Mouse (Mus musculus) embryonic facial prominence, embryonic 14.5 days (tissue): ENCODE results near the gene Slc10a7. TPM values are rescaled to one million over a fixed set of nuclear protein-coding genes. Genes with fewer than 3 reads are reported as not detected.

Experiments used
- ATAC-seq: fragments of 200-750 bp; cut with Nextera tagmentation; 2 replicates; pipeline ENCODE4 v1.8.0; 2017; ENCODE audit warnings: low read depth, moderate number of reproducible peaks, moderate TSS enrichment
- DNase-seq: peaks from one replicate; pipeline ENCODE4 v3.0.0-alpha.2; 2015; ENCODE audit warnings: low spot score
- H3K27ac ChIP-seq: fragments of 300-500 bp; sonication (generic); replicated peaks from 2 replicates; pipeline ENCODE4 v1.5.1; 2014; ENCODE audit warnings: low read depth, mild to moderate bottlenecking, low read length, moderate library complexity
- H3K27me3 ChIP-seq: fragments of 300-500 bp; sonication (generic); replicated peaks from 2 replicates; pipeline ENCODE4 v1.6.1; 2014; ENCODE audit warnings: low read length; ENCODE audit not compliant: control insufficient read depth, insufficient read depth
- H3K36me3 ChIP-seq: fragments of 300-500 bp; sonication (generic); 2 replicates; pipeline ENCODE4 v1.6.1; 2014; ENCODE audit warnings: low read length, mixed read lengths; ENCODE audit not compliant: control insufficient read depth, insufficient read depth
- H3K4me1 ChIP-seq: fragments of 300-500 bp; sonication (generic); 2 replicates; pipeline ENCODE4 v1.6.1; 2014; ENCODE audit warnings: antibody characterized with exemption, low read length; ENCODE audit not compliant: control insufficient read depth, insufficient read depth
- H3K4me2 ChIP-seq: fragments of 300-500 bp; sonication (generic); 2 replicates; pipeline ENCODE4 v1.6.1; 2014; ENCODE audit warnings: low read depth, mild to moderate bottlenecking, low read length, moderate library complexity, mixed read lengths
- H3K4me3 ChIP-seq: fragments of 300-500 bp; sonication (generic); 2 replicates; pipeline ENCODE4 v1.5.1; 2014; ENCODE audit warnings: low read depth, mild to moderate bottlenecking, low read length
- H3K9ac ChIP-seq: fragments of 300-500 bp; sonication (generic); 2 replicates; pipeline ENCODE4 v1.6.1; 2014; ENCODE audit warnings: low read depth, mild to moderate bottlenecking, low read length, moderate library complexity, mixed read lengths
- H3K9me3 ChIP-seq: fragments of 300-500 bp; sonication (generic); 2 replicates; pipeline ENCODE4 v1.6.1; 2016; ENCODE audit warnings: low read length; ENCODE audit not compliant: control insufficient read depth
- WGBS: fragments of 180-500 bp; shearing (Covaris S2); extraction: QIAGEN DNeasy Blood & Tissue Kit; methylation state at CpG from one replicate; pipeline ENCODE4 v1.1.7; 2014; 5-methylcytosine and 5-hydroxymethylcytosine counted together
- polyA plus RNA-seq: library from polyadenylated mRNA; unstranded; fragments of >200 nt; fragmentation: Nextera tagmentation; extraction: Ambion mirVana; gene quantifications from 2 replicates; pipeline ENCODE4 v1.2.1, GENCODE M21; 2014

Gene Slc10a7
- polyA plus RNA-seq, 1 experiment from 2014 or later: 13.6 TPM

DNA sequence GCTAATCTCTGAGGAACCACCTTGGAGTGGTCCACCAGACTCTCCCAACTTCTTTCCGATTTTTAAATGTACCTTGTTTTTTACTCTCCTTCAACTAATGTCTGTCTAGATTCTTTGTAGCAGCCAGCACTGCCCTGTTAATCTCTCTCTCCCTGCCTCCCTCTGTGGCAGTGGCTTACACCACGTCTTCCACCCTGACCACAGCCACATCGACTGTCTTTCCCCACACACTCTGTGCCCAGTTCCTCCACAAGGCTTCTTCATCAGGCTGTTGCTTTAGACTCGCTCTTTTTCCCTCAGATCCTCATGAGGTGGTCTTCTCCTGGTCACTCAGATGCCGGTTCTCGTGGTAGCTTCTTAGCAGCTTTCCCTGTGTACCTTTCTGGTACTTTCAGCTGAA, 101.9 kb downstream of the Slc10a7 start:
- H3K4me3 ChIP-seq: no peak overlapping the region
- H3K9me3 ChIP-seq: peaks cover 8% of the 10 kb centered on the region; the same call in 1 of the 2 replicates
- peaks cover 9% of the 10 kb centered on the region; the same call in 1 of the 2 replicates for H3K36me3 ChIP-seq
- ATAC-seq (no peak), DNase-seq (no peak)
- H3K27me3 ChIP-seq: no peaks in the 10 kb centered on the region
- no peak overlapping the region for H3K27ac ChIP-seq
- no peaks in the 10 kb centered on the region for H3K4me1 ChIP-seq
- WGBS: 81% methylated on average over 6 of the region's 6 CpGs
- no peak overlapping the region for H3K4me2 ChIP-seq
- H3K9ac ChIP-seq: no peak overlapping the region

DNA sequence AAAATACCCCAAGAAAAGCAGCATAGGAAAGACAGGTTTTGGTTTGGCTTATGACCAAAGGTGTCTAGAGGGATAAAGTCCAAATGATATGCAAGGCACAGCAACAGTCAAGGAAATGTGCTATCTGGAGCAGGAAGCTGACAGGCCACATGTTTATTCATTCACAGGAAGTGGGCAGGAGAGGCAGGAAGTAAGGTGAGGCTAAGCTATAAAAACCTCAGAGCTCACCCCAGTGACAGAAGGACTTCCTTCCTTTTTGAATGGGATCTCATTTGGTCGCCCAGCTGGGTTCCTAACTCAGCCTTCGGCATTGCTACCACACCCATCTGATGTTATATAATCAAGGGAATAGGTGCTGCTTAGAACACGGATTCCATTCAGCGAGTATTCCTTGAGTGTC, 113.2 kb downstream of the Slc10a7 start:
- Histone ChIP-seq H3K4me2 (no peak overlapping the region), H3K27ac (no peak overlapping the region), H3K27me3 (no peaks in the 10 kb centered on the region), H3K4me1 (peaks cover 6% of the 10 kb centered on the region; the same call in 1 of the 2 replicates), H3K4me3 (no peak overlapping the region), H3K9ac (no peak overlapping the region), H3K36me3 (no peaks in the 10 kb centered on the region), H3K9me3 (no peaks in the 10 kb centered on the region)
- 80% methylated on average over 4 of the region's 4 CpGs for WGBS
- DNase-seq: no peak
- ATAC-seq: no peak

DNA sequence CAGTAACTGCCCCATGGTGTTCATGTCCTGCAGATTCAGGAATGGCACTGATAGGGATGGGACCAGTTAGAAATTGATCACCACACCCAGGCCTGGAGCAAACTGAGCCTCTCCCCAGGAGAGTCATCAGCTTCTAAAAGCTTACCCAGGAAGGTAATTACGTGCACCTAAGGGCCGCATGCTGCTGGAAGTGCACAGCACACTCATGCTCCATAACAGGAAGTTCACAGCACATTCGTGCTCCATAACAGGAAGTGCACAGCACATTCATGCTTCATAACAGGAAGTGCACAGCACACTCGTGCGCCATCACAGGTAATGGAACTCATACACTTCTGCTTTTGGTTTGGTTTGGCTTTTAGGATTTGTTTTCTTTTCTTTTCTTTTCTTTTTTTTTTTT, 114.8 kb downstream of the Slc10a7 start:
- peaks cover 6% of the 10 kb centered on the region; the same call in 1 of the 2 replicates for H3K4me1 ChIP-seq
- H3K27me3 ChIP-seq: no peaks in the 10 kb centered on the region
- H3K36me3 ChIP-seq: no peaks in the 10 kb centered on the region
- no peak overlapping the region for H3K27ac ChIP-seq
- no peak for DNase-seq
- no peak overlapping the region for H3K9ac ChIP-seq
- 73% methylated on average over 5 of the region's 5 CpGs for WGBS
- no peaks in the 10 kb centered on the region for H3K9me3 ChIP-seq
- H3K4me2 ChIP-seq: no peak overlapping the region
- no peak overlapping the region for H3K4me3 ChIP-seq
- ATAC-seq: no peak

DNA sequence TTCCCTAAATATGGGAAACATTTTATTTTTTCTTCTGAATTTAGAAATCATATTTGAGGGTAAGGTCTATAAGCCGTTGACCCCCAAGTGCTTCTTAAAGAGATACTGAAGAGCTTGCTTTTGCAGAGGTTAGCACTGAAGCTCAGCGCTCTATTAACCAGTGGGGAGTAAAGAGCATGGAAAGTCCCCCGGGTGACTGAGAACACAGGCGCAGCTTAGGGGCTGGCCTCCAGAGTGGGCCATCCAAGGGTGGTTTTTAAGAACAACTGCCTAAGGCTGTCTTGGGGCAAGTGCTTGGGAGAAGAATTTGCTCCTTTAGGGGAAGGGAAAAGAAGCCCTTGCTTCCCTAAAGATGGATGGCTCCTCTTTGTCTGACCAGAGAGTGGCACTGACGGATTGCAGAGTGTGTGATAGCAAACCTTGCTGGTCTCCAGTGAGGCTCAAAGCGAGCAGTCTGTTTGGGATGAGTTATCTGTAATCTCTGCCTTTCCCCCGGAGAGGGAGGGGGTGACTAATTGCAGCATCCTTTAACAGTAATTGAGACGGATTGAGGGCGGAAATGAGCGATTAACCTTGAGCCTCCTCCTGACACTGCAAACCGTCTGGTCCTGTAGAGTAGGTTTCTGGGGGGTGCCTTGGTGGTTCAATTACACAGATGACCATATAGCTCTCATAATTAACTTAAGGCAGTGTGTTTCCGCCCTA, 115.7 kb downstream of the Slc10a7 start:
- 25% methylated on average over 12 of the region's 12 CpGs for WGBS
- no peak; the same call in 1 of the 2 replicates for ATAC-seq
- DNase-seq: no peak

DNA sequence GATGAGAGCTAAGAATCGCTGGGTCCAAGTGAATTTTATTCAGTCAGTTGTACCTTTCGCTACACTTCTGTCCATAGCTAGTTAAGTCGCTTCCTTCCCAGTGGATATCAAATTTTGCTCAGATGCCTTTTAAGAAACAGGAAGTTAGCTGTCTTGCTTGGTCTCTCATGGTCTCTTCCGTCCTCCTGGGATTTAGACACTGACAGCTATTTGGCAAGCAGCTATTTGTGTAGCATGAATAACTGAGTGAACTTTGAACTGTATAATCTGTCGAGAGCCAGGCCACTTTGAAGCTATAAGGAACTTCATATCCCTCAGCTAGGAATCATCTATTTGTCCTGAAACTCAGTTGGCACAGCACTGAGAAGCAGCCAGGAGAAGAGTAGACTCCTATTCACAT, 117.5 kb downstream of the Slc10a7 start:
- H3K4me2 ChIP-seq: no peak overlapping the region
- H3K36me3 ChIP-seq: no peaks in the 10 kb centered on the region
- peak; percentile 35 for DNase-seq
- WGBS: 52% methylated on average over 5 of the region's 5 CpGs
- H3K27me3 ChIP-seq: no peaks in the 10 kb centered on the region
- H3K4me1 ChIP-seq: peaks cover 20% of the 10 kb centered on the region
- no peaks in the 10 kb centered on the region for H3K9me3 ChIP-seq
- no peak overlapping the region for H3K4me3 ChIP-seq
- no peak for ATAC-seq
- H3K27ac ChIP-seq: no peak overlapping the region
- H3K9ac ChIP-seq: no peak overlapping the region

More for the DNA sequence above, 115.7 kb downstream of the Slc10a7 start:
- no peaks in the 10 kb centered on the region for H3K9me3 ChIP-seq
- peaks cover 11% of the 10 kb centered on the region for H3K4me1 ChIP-seq
- H3K36me3 ChIP-seq: no peaks in the 10 kb centered on the region
- H3K4me2 ChIP-seq: no peak overlapping the region
- H3K9ac ChIP-seq: no peak overlapping the region
- H3K4me3 ChIP-seq: no peak overlapping the region
- H3K27me3 ChIP-seq: no peaks in the 10 kb centered on the region
- no peak overlapping the region for H3K27ac ChIP-seq

DNA sequence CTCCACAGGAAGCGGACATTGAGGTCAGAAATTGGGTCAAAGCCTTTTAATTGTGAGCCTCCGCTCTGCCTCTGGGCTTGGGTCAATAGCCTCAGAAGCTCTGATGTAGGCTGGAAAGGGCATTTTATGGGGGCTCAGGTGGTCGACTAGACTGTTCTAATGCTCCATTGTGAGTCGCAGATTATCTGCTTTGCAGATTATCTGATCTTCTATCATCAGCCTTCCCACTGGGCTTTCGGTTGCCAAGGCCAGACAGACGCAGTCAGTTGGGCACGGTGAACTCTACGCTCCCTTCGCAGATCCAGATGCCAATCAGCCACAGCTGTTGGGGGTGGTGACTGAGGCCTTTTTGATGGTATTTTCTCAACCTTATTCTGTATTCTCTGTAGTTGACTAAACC, 118.6 kb downstream of the Slc10a7 start:
- Histone ChIP-seq H3K9me3 (no peaks in the 10 kb centered on the region), H3K4me1 (peaks cover 20% of the 10 kb centered on the region), H3K27me3 (no peaks in the 10 kb centered on the region), H3K36me3 (no peaks in the 10 kb centered on the region), H3K4me2 (no peak overlapping the region), H3K9ac (no peak overlapping the region), H3K4me3 (no peak overlapping the region), H3K27ac (no peak overlapping the region)
- no peak for ATAC-seq
- no peak for DNase-seq
- WGBS: 66% methylated on average over 9 of the region's 9 CpGs

DNA sequence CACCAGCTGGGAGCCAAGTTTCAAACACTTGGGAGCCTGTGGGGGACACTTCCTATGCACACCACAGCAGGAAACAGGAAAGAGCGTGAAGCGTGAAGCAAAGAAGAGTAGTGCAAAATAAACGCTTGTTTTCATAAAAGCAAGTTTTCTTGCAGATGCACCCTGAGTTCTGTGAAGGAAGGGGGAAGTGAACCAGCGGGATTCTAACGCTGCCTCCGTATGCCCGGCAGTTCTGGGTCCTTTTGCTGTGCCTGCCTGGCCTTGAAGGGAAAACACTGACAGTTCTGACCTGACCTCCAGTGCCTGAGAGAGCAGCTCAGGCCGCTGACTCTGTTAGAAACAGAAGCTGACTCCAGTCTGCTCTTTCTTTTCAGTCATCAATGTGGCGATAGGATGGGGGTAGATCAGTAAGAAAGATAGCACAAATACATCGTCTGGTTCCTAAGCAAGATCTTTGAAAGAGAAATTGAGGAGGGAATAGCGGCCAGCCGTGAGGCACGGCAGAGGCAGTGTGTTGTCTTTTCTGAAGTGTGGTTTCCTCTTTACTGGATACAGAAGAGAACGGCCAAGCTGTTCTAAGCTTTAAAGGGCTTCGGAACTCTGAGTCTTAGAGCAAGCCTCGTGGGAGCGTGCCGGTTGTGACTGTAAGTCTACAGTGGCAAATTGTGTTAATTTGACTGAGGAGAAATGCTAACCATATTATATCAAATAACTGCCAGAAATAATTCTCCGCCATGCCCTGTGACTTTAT, 121.4 kb downstream of the Slc10a7 start:
- 32% methylated on average over 19 of the region's 19 CpGs for WGBS
- ATAC-seq (no peak), DNase-seq (no peak)
- no peaks in the 10 kb centered on the region for H3K9me3 ChIP-seq
- H3K9ac ChIP-seq: no peak overlapping the region
- no peaks in the 10 kb centered on the region for H3K36me3 ChIP-seq
- H3K4me2 ChIP-seq: peak overlapping the region; percentile 11; the same call in 1 of the 2 replicates
- H3K27ac ChIP-seq: peak overlapping the region; percentile 39
- H3K27me3 ChIP-seq: no peaks in the 10 kb centered on the region
- no peak overlapping the region for H3K4me3 ChIP-seq
- H3K4me1 ChIP-seq: peaks cover 20% of the 10 kb centered on the region

DNA sequence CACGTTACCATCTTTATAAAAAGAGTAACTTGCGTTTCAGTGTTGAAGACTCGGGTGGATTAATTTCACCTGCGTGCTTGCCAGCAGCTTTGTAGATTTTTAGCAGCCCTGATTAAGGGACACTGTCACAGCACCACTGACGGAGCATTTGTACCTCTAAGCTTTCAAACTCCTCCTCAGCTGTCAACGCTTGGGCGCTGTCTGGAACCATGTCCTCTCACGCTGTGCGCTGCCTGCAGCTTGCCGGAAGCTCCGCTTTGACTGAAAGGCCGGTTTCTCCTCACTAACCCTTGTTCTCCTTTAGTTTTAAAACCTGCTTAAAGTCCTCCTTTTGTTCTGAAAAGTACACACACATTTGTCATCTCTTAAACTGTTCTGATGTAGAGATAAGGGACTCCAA, 123.9 kb downstream of the Slc10a7 start:
- Histone ChIP-seq H3K9ac (no peak overlapping the region), H3K27me3 (no peaks in the 10 kb centered on the region), H3K9me3 (no peaks in the 10 kb centered on the region), H3K4me1 (peaks cover 20% of the 10 kb centered on the region), H3K27ac (no peak overlapping the region), H3K36me3 (no peaks in the 10 kb centered on the region), H3K4me2 (no peak overlapping the region), H3K4me3 (no peak overlapping the region)
- no peak for ATAC-seq
- 46% methylated on average over 12 of the region's 12 CpGs for WGBS
- DNase-seq: no peak
